Mouse (Mus musculus) hindlimb bud, embryonic 11.5 days (tissue): ENCODE measurements around the gene Nckipsd.

Source experiments
- DNase-seq: peaks from one replicate; pipeline ENCODE4 v3.0.0-alpha.2; 2012; ENCODE audit warnings: low read depth, low spot score; ENCODE audit errors: extremely low spot score

The Nckipsd gene

GRCm38 (mm10) chr9:108808163-108808665 is at the start of gene Nckipsd:
Nckipsd (plus strand) TSS chr9:108808368.
- peak; percentile 64 for DNase-seq

GRCm38 (mm10) chr9:108759121-108759520 is 49.0 kb upstream of the Nckipsd start:
- no peak for DNase-seq

GRCm38 (mm10) chr9:108759805-108760204 is 48.4 kb upstream of the Nckipsd start:
- DNase-seq, result peak; percentile 5

- no peak for DNase-seq
Observed at GRCm38 (mm10) chr9:108761561-108761960, 46.6 kb upstream of the Nckipsd start.

GRCm38 (mm10) chr9:108764971-108765370 is 43.2 kb upstream of the Nckipsd start:
- DNase-seq, result no peak

- no peak for DNase-seq
Observed at GRCm38 (mm10) chr9:108776614-108777013, 31.6 kb upstream of the Nckipsd start.

GRCm38 (mm10) chr9:108777276-108777675 is 30.9 kb upstream of the Nckipsd start:
- DNase-seq, result no peak

- no peak for DNase-seq
Observed at GRCm38 (mm10) chr9:108780959-108781358, 27.2 kb upstream of the Nckipsd start.

- DNase-seq, result no peak
Observed at GRCm38 (mm10) chr9:108781891-108782290, 26.3 kb upstream of the Nckipsd start.

GRCm38 (mm10) chr9:108782836-108783547 is 25.2 kb upstream of the Nckipsd start:
- no peak for DNase-seq

GRCm38 (mm10) chr9:108783548-108784463 is 24.4 kb upstream of the Nckipsd start, which contains the start of gene Ip6k2:
Ip6k2 (plus strand) TSS chr9:108783796.
- peak; percentile 60 for DNase-seq

GRCm38 (mm10) chr9:108785416-108785815 is 22.8 kb upstream of the Nckipsd start:
- no peak for DNase-seq

GRCm38 (mm10) chr9:108786494-108786893 is 21.7 kb upstream of the Nckipsd start:
- no peak for DNase-seq

GRCm38 (mm10) chr9:108787080-108787479 is 21.1 kb upstream of the Nckipsd start:
- DNase-seq, result no peak

GRCm38 (mm10) chr9:108788713-108789112 is 19.5 kb upstream of the Nckipsd start:
- DNase-seq, result no peak

- DNase-seq, result no peak
Observed at GRCm38 (mm10) chr9:108792307-108792706, 15.9 kb upstream of the Nckipsd start.

GRCm38 (mm10) chr9:108792730-108793129 is 15.4 kb upstream of the Nckipsd start:
- no peak for DNase-seq

GRCm38 (mm10) chr9:108795281-108795680 is 12.9 kb upstream of the Nckipsd start:
- DNase-seq, result no peak

GRCm38 (mm10) chr9:108795762-108796161 is 12.4 kb upstream of the Nckipsd start:
- DNase-seq, result no peak

GRCm38 (mm10) chr9:108796351-108796981 is 11.7 kb upstream of the Nckipsd start:
- no peak for DNase-seq

- DNase-seq, result no peak
Observed at GRCm38 (mm10) chr9:108797477-108797876, 10.7 kb upstream of the Nckipsd start.
